Mouse (Mus musculus) kidney, postnatal 14 days (tissue): ENCODE measurements around the gene P3h2.

Experiments used
- DNase-seq: peaks from one replicate; pipeline ENCODE4 v3.0.0; 2022; ENCODE audit warnings: mixed read lengths

The P3h2 gene

DNA sequence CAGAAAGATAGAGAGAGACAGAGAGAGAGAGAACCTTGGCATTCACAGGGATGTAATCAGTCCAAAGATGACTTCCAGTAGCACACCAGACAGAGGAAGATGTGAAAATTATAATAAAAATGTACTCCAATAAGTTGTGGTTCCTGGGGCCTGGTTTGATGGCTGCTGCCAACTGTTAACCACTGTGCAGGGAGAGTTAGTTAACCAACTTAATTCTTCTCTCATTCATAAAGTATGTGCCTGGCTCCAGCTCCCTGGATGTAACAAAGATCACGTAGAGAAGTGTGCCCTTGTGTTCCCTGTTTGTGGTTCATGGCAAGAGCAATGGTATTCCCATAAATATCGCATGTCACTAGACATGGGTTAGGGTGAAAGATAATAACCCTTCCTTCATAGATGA, 128.4 kb downstream of the P3h2 start:
- DNase-seq = no peak

DNA sequence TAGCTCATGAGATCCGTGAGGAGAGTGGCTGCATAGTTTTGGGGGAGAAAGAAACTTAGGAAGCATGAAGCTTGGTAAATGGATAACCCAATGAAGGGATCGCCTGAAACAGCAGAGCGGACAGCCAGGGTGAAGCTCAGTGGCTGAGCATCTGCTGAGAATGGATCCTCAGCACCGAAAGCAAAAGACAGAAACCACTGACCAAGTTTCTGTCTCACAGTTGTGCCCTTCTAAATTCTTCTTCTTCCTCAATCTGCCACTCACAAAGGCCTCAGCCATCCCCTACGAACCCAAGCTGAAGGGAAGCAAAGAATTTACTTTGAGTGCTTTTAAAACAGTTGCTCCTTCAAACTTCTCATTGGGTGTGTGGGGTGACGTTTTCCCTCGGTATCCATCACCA, 134.3 kb downstream of the P3h2 start:
- DNase-seq = no peak

DNA sequence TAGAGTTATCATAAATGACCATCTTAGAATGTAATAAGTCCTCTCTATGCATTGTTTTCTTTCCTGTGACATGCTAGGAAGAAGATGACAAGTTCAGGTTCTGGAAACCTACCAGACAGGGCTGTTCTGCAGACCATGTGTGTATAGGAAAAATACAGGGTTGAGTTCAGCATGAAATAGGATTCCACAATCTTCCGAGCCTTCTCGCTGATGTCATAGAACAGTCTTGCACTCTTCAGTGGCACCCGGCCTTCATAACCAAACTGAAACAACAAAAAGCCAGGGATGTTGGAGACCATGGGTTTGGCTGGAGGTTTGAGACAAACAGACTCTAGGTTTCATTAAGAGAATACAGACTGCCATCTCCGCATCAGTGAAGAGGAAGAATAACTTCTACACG, 134.9 kb downstream of the P3h2 start:
- DNase-seq = no peak

DNA sequence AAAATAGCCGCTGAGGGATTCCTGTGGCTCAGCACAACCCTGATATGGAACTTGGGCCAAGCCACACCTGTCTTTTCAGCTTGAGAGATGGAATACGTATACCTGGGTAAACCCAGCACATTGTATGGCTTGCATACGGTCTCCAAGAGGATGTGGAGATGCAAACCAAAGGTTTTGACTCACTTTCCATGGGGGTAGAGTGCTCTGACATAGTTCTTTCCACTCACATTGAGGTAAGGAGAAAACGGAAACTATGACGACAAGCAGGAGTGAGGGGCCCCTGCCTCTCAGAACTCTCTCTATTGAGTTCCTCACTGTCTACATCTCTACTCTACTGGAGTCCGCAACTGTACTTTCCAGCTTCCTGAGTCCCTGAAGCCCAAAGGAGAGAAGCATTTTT, 135.4 kb downstream of the P3h2 start:
- DNase-seq = no peak

DNA sequence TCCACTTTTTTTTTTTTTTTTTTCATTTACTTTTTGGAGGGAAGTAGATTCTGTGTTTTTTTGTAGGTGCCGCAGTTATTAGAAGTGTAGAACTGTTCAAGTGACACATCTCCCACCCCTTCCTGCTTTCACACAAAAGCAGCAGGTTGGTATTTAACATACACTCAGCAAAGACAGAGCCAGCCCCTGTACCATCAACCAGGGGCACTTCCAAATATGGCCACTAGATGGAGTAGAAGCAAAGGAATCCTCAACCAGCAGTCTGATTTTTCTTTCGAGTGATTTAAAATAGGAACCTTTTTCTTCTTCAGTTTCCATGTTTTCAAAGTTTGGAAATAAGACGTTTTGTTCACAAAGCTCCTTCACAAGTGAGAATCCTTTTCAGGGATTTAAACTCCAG, 138.3 kb downstream of the P3h2 start:
- DNase-seq = peak; percentile 80

DNA sequence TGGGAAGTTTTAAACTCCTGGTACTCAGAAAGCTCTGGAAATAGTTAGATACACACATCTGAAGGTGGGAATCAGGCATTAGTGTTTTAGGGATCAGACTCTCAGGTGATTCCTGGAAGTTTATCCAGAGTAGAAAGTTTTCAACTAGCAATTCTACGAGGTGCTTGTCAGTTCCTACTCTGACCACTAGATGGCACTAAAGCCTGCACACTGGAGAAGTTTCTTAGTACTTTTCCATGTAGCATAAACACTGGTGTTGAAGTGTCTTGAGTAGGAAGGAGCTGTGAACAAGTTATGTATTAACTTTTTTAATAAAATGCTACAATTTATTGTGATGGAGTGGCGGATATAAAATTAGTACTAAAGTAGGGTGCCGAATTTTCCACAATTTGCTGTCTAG, 141.7 kb downstream of the P3h2 start:
- DNase-seq = peak; percentile 78

DNA sequence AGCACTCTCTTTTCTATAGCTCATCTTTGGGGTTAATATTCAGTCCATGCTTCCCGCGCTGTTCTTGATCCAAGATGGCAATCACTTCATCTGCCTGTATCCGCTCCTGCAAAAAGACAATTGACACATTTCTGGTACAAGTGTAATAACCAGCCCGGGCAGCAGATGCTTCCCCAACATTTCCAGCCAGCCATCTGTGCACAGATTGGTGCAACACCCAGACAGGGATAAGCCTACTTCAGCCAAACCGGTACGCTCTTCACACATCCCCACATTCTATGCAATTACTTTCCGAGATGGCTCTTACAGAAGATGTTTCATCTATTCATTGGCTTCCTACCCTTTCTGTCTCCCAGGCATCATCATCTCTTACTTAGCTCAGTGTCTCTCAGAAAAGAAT, 145.2 kb downstream of the P3h2 start:
- no peak for DNase-seq

DNA sequence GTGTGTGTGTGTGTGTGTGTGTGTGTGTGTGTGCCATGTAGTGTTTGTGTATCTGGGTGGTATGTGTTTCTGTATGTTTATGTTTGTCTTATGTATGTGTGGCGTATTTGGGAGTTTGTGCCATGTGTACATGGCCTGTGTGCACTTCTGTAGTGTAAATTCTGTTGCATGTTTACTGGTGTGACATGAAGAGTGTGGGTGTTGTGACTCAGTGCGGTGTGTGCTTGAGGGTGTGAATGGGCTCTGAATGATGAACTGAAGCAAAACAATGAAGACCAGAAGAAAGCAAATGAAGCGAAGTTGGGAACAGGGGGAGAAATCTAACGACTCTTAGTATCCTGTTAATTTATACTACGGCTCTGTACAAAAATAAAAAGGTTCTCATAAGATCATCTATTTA, 145.7 kb downstream of the P3h2 start:
- DNase-seq = no peak

DNA sequence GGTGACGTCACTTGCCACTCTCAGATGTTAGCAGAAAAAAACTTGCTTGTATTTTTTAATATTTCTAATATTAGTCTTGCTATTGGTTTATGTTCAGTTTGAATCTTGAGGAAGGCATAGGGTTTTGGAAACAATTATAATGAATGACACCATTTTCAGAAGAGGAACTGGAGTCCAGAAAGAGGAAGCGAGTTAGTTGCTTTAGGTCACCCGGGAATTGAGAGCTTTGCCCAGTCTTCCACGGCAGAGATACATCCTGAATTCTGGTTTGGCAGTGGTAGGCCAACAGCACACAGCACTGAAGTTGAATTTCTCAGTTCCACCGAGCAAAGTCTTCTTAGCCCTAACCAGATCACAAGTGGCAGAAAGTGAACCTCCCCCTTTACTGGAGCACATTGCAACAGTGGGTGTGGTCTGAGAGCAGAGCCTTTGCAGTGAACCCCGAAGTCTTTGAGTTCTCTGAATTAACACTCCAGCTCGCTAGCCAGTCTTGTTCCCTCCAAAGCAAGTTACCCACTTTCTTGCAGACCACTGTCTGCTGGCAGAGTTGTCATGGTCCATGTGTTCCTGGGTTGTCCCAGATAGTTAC, 146.8 kb downstream of the P3h2 start:
- no peak for DNase-seq

DNA sequence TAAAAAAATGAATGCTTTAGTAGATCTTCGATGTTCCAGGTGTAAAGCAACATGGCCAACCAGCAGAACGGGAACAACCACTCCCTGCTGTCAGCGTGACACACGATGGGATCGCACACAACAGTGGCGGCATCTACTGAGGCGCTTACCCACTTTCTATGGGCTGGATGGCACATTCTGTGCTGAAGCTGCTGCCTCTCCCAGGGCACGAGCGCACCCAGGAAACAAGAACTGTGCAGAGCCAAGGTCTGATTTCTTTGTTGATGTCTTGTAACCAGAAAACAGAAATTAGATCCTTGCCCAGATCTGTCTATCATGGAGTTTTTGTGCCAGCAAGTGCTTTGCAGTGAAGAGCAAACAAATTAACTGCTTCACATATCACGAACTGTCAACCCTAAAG, 147.4 kb downstream of the P3h2 start:
- DNase-seq = no peak

DNA sequence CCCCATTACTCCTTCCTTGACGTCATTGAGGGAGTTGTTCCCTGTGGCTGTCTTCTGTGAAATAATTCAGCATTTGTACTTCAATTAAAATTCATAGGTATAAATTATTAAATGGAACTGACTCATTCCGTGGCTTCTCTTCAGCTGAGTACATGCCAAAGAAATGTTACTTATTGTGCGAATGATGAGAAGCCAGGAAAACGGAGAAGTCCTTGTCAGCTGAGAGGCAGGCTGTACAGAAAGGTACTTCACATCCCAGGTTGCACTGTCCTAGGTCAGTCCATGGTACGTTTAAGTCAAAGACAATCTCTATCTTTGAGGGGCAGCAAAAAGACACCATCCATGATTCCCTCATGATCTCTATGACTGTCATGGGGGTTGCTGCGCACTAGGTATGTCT, 148.8 kb downstream of the P3h2 start:
- DNase-seq = no peak

DNA sequence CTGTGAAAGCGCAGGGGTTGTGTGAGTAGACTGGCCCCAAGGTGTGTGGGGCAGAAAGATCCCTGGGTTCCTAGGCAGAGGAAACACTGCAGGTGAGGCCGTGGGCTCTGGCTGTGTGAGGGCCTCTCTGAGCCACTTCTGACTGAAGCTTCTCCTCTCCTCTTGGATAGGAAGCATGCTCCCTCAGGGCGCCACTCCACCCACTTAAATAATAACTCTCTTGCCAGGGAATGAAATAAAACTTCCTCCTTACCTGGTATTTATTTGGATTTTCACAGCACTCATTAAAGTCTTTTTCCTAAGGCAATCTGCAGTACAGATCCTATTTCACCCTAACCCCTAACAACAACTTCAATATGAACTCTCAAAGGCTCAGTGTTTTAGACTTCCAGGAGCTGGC, 151.0 kb downstream of the P3h2 start:
- no peak for DNase-seq

DNA sequence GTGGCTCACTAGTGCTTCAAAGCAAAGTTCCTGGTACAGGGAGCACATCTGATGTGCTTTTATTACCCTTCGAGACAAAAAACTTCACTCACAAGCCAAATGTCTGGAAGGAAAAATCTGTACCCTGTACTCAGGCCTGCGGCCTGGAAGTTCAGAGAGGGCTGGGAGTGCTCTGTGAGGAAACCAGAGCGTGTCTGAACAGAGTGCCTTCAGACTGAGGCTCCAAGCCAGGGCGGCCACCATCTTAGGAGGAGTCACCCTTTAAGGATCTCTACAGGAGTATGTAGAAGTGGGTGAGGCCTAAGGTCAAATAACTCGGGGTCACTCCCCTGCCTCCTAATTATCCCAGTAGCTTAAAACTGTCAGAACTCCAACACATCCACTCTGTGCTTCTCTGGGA, 152.2 kb downstream of the P3h2 start:
- DNase-seq = no peak

DNA sequence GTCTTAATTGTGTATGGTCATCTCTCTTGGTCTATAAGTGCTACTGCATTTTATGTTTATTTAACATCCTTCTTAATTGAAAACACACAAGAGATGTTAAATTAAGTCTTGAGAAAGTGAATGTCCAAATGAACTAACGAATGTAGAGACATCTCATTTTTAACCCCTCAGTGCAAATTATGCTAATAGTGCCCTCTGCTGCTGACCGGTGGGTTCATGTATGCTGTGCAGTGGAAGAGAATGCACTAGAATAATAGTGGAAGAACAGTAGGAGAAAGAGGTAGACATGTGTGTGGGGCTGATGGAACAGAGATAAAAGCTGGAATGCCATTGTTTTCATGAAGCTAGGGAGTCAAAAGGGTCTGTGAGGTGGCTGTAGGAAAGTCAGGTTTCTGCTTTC, 153.6 kb downstream of the P3h2 start:
- DNase-seq = peak; percentile 37

DNA sequence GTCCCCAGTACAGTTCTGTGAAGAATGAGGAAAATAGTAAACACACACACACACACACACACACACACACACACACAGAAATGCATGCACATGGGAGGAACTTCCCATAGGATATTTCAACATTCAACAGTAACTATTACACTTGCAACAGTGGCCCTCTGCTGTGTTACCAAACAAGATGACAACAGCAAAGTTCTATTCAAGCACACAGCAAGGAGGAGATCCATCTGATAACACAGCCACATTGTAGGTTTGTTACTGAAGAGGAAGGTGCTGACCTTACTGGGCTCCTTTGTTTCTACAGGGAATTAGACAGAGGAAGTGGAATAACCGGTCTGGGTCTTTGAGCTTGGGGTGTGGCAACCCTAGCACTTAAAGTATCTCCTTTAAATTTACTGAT, 157.5 kb downstream of the P3h2 start:
- no peak for DNase-seq

DNA sequence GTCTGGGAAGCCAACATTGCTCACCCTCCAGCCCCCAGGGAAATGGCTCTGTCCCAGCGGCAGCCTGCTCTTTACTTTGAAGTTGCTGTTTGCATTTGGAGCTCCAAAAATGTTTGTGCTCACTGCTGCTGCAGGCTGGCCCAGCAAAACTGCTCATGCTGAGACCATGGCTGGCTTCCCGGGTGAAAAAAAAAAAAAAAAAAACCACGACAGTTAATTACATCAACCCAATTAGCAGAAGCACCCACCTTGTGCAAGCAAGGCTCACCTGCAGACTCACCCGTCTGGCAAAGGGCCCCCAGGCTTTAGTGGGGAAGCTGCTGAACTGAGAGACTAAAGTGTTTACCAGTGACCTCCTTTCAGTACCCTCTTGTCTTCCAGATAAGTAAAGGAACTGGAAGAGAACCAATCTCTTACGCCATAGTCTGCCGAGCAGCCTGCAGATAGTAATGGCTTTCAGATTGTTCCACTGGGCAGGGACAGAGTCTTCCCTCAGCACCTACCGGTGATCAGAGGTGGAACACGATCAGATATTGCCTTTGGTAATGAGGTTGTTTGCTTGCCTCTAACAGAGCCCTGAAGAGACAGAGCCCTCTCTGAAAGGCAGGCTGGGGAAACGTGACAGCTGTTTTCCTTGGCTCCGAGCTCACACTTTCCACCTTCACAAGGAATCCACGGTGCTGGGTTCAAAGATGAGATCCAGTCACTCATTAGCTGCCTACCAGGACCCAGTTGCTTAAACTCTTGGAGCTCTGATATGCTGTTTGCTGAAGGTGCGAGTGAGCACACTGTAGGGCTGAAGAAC, 160.2 kb downstream of the P3h2 start:
- no peak for DNase-seq

DNA sequence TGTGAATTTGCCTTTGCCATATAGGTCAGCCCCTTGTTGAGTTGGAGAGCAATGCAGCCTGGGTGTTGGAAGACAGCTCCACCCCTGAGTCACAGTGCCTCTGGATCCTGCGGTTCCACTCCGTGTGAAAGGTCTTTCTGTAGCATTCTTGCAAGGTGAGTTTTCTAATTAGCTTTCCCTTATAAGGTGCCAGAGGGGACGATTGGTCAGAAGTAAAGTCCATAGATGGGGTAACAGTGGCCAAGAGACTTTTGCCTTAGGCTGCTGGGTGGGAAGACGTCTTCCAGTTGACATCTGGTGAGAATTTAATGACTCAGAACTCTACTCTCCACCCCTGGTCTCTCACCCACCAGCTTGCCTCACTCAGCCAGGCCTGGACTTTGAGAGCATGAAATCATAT, 163.3 kb downstream of the P3h2 start:
- no peak for DNase-seq

DNA sequence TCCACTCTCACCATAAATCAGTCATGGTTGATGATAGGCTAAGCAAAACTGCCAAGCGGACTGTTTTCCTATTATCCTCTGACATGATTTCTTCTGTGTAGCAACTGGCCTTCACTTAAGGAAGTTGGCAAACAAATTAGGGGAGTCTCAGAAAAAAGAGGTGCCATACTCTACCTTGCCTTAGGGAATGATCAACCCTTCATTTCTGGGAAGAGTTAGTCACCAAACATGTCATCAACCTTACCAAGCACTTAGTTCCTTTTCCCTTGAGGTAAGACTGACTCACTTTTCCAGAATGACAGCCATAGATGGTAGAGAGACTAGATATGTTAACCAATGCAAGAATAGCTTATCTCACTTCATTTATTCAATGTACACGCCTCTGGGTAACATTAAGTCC, 171.4 kb downstream of the P3h2 start:
- no peak for DNase-seq

DNA sequence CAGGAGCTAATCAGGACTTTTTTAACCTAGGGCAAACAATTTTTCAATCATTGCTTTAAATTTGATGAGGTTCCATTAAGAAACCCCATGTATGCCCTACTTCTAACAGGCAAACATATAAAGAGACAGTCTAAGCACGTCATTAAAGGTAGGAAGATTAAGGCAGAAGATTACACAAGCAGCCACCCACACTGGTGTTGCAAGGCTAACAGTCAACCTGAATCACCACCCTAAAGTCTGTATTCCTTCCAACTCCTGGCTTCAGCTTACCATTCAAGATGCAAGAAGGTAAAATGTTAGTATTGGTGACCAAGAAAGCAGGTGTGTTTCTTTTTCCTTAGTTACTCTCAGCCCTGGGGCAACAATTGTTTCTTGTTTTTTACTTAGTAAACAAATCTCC, 193.4 kb downstream of the P3h2 start:
- DNase-seq = no peak
